Mouse (Mus musculus) liver, postnatal 0 days (tissue): ENCODE measurements at regions not wholly inside any gene's neighbourhood (a gene's known extent, or its start where the extent isn't known, plus 50 kb on each side); places are given as distances from the start of the nearest gene placed in this dataset.

Experiments
- CTCF ChIP-seq: sonication (generic); IDR thresholded peaks from 2 replicates; pipeline ENCODE4 v1.5.1; 2016; ENCODE audit warnings: antibody characterized with exemption, low read depth
- EP300 ChIP-seq: IDR thresholded peaks from 2 replicates; pipeline ENCODE4 v1.6.1; 2016; ENCODE audit warnings: antibody characterized with exemption, low read depth, mild to moderate bottlenecking

DNA sequence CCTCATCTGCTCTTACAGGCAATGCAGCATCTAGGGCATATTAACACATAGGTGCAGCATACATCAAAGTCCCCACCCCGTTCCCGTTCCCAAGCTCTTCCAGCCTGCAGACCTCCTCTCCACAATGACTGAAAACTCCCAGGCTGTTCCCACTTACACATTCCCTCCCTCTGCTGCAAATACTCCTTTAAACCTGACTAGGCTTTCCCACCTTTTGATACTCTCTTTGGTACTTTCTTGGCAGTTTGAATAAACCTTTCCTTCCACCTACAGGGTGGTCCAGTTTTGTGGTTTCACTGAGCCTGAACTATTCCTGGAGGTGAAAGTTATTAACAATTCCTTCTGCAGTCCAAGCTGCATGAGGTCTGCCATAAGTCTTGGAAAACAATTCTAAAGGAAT lies 263.7 kb downstream of the 1810013L24Rik start:
- TF ChIP-seq CTCF (no peak), EP300 (no peak)
